Comparison of ENCODE assay signal across 11 mouse cellular contexts in genomic region chr15:63193617-63194491, GRCm38 (mm10).
DNase-seq lines count a peak whose midpoint lies in the region; ATAC-seq and TF ChIP-seq lines count a peak whose summit lies in the region.
"Had no signal": no experiment of that assay in that cellular context is flagged by ENCODE, and none has a peak within 500 bp of the region (broad histone marks: within the 10 kb centered on the region; RNA-seq: fewer than 3 reads in every experiment).

No protein-coding gene starts in this region.

- H3K4me2 ChIP-seq in lung, postnatal 0 days (replicated peaks; ENCODE audit: low read depth, low read length), result no peak overlapping the region
- H3K4me2 ChIP-seq in embryonic facial prominence, embryonic 11.5 days (ENCODE audit: low read depth, low read length), result no peak overlapping the region
- no peak overlapping the region for H3K4me2 ChIP-seq in kidney, postnatal 0 days (ENCODE audit: low read length)
- H3K4me2 ChIP-seq: embryonic facial prominence, embryonic 15.5 days; heart, embryonic 15.5 days had no signal

- WGBS in lung, postnatal 0 days, result 57% methylated on average over 2 of the region's 2 CpGs
- WGBS in embryonic facial prominence, embryonic 11.5 days, result 36% methylated on average over 2 of the region's 2 CpGs
- WGBS in kidney, postnatal 0 days, result 49% methylated on average over 2 of the region's 2 CpGs

- H3K9ac ChIP-seq in lung, postnatal 0 days (replicated peaks; ENCODE audit: low read depth), result no peak overlapping the region
- H3K9ac ChIP-seq in embryonic facial prominence, embryonic 11.5 days (replicated peaks; ENCODE audit: low read length), result no peak overlapping the region
- no peak overlapping the region for H3K9ac ChIP-seq in kidney, postnatal 0 days (ENCODE audit: low read depth, low read length)
- H3K9ac ChIP-seq: embryonic facial prominence, embryonic 15.5 days; heart, embryonic 15.5 days had no signal

- H3K4me3 ChIP-seq in lung, postnatal 0 days (ENCODE audit: low read depth, low read length), result no peak overlapping the region
- H3K4me3 ChIP-seq in embryonic facial prominence, embryonic 11.5 days (ENCODE audit: low read depth, low read length), result no peak overlapping the region
- H3K4me3 ChIP-seq in kidney, postnatal 0 days (replicated peaks; ENCODE audit: low read depth, low read length), result no peak overlapping the region
- no peak overlapping the region for H3K4me3 ChIP-seq in layer of hippocampus, adult 2 months
- H3K4me3 ChIP-seq: embryonic facial prominence, embryonic 15.5 days; heart, embryonic 15.5 days had no signal

- 0 out of 2 replicates have a peak, but pooled peaks cover 5% of the 10 kb centered on the region for H3K4me1 ChIP-seq in lung, postnatal 0 days (ENCODE audit: insufficient read depth, low read depth, low read length)
- H3K4me1 ChIP-seq in embryonic facial prominence, embryonic 11.5 days (ENCODE audit: control insufficient read depth, insufficient read depth, low read length), result no peaks in the 10 kb centered on the region
- H3K4me1 ChIP-seq in kidney, postnatal 0 days (replicated peaks; ENCODE audit: insufficient read depth, low read length), result no peaks in the 10 kb centered on the region; the same call in 1 of the 2 replicates
- H3K4me1 ChIP-seq: embryonic facial prominence, embryonic 15.5 days had no signal

- no peaks in the 10 kb centered on the region for H3K9me3 ChIP-seq in lung, postnatal 0 days (ENCODE audit: low read length)
- no peaks in the 10 kb centered on the region for H3K9me3 ChIP-seq in embryonic facial prominence, embryonic 11.5 days (replicated peaks; ENCODE audit: control insufficient read depth, low read length)
- no peaks in the 10 kb centered on the region for H3K9me3 ChIP-seq in kidney, postnatal 0 days (replicated peaks; ENCODE audit: low read length)
- H3K9me3 ChIP-seq: embryonic facial prominence, embryonic 15.5 days; heart, embryonic 15.5 days had no signal

- no peak for TF ChIP-seq EP300 in lung, postnatal 0 days (IDR thresholded peaks at IDR 0.05)

- no peak for TF ChIP-seq CTCF in lung, postnatal 0 days (IDR thresholded peaks at IDR 0.05)
- no peak for TF ChIP-seq CTCF in kidney, postnatal 0 days (IDR thresholded peaks at IDR 0.05; ENCODE audit: low read depth)
- no peak for TF ChIP-seq CTCF in layer of hippocampus, adult 2 months (conservative IDR thresholded peaks at IDR 0.05)

- ATAC-seq in lung, postnatal 0 days, result no peak
- 0 out of 2 replicates have a peak, but pooled peaks have one; percentile 39 for ATAC-seq in embryonic facial prominence, embryonic 11.5 days (replicated peaks; ENCODE audit: insufficient number of reproducible peaks, low FRiP score, low TSS enrichment, low read depth)
- ATAC-seq in kidney, postnatal 0 days (replicated peaks; ENCODE audit: low FRiP score, low read depth), result peak; percentile 74

- no peak overlapping the region for H3K27ac ChIP-seq in lung, postnatal 0 days (ENCODE audit: low read length)
- H3K27ac ChIP-seq in embryonic facial prominence, embryonic 11.5 days (replicated peaks; ENCODE audit: low read depth, low read length), result no peak overlapping the region
- H3K27ac ChIP-seq in kidney, postnatal 0 days, result no peak overlapping the region; the same call in 1 of the 2 replicates
- H3K27ac ChIP-seq in layer of hippocampus, adult 2 months, result no peak overlapping the region
- H3K27ac ChIP-seq: embryonic facial prominence, embryonic 15.5 days; heart, embryonic 15.5 days had no signal

- peak; percentile 36 for DNase-seq in lung, postnatal 0 days (ENCODE audit: low spot score)
- DNase-seq in lung, postnatal 25 days (ENCODE audit: low spot score), result no peak
- DNase-seq in embryonic facial prominence, embryonic 11.5 days (ENCODE audit: low spot score), result peak; percentile 57
- peak; percentile 88 for DNase-seq in kidney, postnatal 0 days (ENCODE audit: low spot score)
- DNase-seq in thymus, postnatal 14 days, result no peak
- no peak for DNase-seq in layer of hippocampus, adult 2 months (ENCODE audit: low spot score in 2 of 2)
- DNase-seq in frontal cortex, adult 2 months (ENCODE audit: extremely low spot score in 1 of 2, low spot score in 1 of 2), result no peak
- no peak for DNase-seq in cerebellum, postnatal 14 days
- DNase-seq: lung, postnatal 10 days had no signal

- H3K36me3 ChIP-seq in lung, postnatal 0 days (ENCODE audit: insufficient read depth, low read length), result no peaks in the 10 kb centered on the region
- no peaks in the 10 kb centered on the region for H3K36me3 ChIP-seq in embryonic facial prominence, embryonic 11.5 days (replicated peaks; ENCODE audit: control insufficient read depth, insufficient read depth, low read depth, low read length)
- H3K36me3 ChIP-seq in kidney, postnatal 0 days (ENCODE audit: insufficient read depth, low read length), result no peaks in the 10 kb centered on the region
- H3K36me3 ChIP-seq: embryonic facial prominence, embryonic 15.5 days; heart, embryonic 15.5 days had no signal

- H3K27me3 ChIP-seq in lung, postnatal 0 days (replicated peaks; ENCODE audit: insufficient read depth, low read length), result no peaks in the 10 kb centered on the region
- no peaks in the 10 kb centered on the region for H3K27me3 ChIP-seq in embryonic facial prominence, embryonic 11.5 days (ENCODE audit: control insufficient read depth, insufficient read depth, low read length)
- H3K27me3 ChIP-seq in kidney, postnatal 0 days (ENCODE audit: insufficient read depth, low read length), result no peaks in the 10 kb centered on the region
- H3K27me3 ChIP-seq: embryonic facial prominence, embryonic 15.5 days; heart, embryonic 15.5 days had no signal

Comparison
In these comparisons a context has a peak if more than half of its experiments do, and no peak if none do; other contexts are left out.
1. DNase-seq: peak in lung, postnatal 0 days (single experiment), embryonic facial prominence, embryonic 11.5 days (single experiment) and kidney, postnatal 0 days (single experiment); none in lung, postnatal 25 days (single experiment), thymus, postnatal 14 days (single experiment), layer of hippocampus, adult 2 months (0 of 2), frontal cortex, adult 2 months (0 of 2) and cerebellum, postnatal 14 days (0 of 2).